Mouse (Mus musculus): ENCODE results near the gene Unc5cl. TPM values are rescaled to one million over a fixed set of nuclear protein-coding genes. Genes with fewer than 3 reads are reported as not detected.

Unc5cl gene
- polyA plus RNA-seq, 1 experiment from 2014 or later = 0.69 TPM

DNA sequence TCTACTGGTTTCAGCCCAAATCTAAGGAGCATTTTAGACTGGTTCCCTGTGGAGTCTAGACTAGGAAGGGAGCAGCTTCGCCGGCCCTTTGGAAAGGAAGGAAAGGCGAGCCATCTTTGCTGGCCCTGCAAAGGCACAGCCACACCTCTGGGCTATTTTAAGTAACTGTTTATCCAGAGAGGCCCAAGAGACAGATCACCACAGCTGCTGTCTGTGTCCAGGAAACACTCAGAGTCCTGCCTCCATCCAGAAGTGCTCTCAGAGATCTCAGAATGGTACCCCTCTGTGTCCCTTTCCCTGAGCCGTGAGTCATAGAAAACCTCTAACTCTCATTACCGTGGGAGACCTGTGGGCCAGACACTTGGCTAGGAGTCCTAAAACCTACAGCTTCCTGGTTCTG, 24.3 kb upstream of the Unc5cl start:
- peak; percentile 56 for ATAC-seq
- Histone ChIP-seq H3K36me3 (ENCODE audit: insufficient read depth, low read length) (no peaks in the 10 kb centered on the region), H3K9ac (replicated peaks; ENCODE audit: low read depth) (no peak overlapping the region), H3K9me3 (ENCODE audit: low read length) (no peaks in the 10 kb centered on the region), H3K4me1 (ENCODE audit: insufficient read depth, low read depth, low read length) (peaks cover 3% of the 10 kb centered on the region; the same call in 1 of the 2 replicates), H3K4me2 (replicated peaks; ENCODE audit: low read depth, low read length) (no peak overlapping the region), H3K4me3 (ENCODE audit: low read depth, low read length) (no peak overlapping the region), H3K27ac (ENCODE audit: low read length) (no peak overlapping the region; the same call in 1 of the 2 replicates), H3K27me3 (replicated peaks; ENCODE audit: insufficient read depth, low read length) (no peaks in the 10 kb centered on the region)
- peak; percentile 58 for DNase-seq (ENCODE audit: low spot score)
- WGBS = 26% methylated on average over 5 of the region's 5 CpGs
- TF ChIP-seq EP300 (IDR thresholded peaks at IDR 0.05) (peak; percentile 43; the same call in 1 of the 2 replicates), CTCF (IDR thresholded peaks at IDR 0.05) (no peak)

DNA sequence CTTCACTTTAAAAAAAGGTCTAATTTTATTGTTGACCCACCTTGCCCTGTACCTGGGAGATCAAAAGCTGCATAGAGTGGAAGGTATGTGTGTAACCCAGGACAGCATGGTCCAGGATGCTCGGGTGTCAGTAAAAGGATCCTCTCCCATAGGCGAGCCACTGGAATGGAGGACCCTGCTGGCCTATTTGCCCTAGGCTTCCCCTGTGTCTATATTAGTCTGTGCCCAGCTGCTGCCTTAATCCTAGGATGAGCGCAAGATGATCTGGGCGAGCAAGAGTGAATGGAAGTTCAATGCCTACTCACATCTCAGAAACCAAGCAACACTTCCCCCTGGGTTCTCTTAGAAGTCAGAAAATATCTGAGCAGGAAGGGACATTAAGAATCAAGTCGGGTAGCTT, 23.6 kb upstream of the Unc5cl start:
- Histone ChIP-seq H3K4me3 (ENCODE audit: low read depth, low read length) (no peak overlapping the region), H3K27me3 (replicated peaks; ENCODE audit: insufficient read depth, low read length) (no peaks in the 10 kb centered on the region), H3K4me2 (replicated peaks; ENCODE audit: low read depth, low read length) (no peak overlapping the region), H3K4me1 (ENCODE audit: insufficient read depth, low read depth, low read length) (peaks cover 3% of the 10 kb centered on the region; the same call in 1 of the 2 replicates), H3K9me3 (ENCODE audit: low read length) (no peaks in the 10 kb centered on the region), H3K27ac (ENCODE audit: low read length) (peak overlapping the region; percentile 26; the same call in 1 of the 2 replicates), H3K9ac (replicated peaks; ENCODE audit: low read depth) (no peak overlapping the region), H3K36me3 (ENCODE audit: insufficient read depth, low read length) (no peaks in the 10 kb centered on the region)
- DNase-seq (ENCODE audit: low spot score) (no peak), ATAC-seq (no peak)
- TF ChIP-seq CTCF (IDR thresholded peaks at IDR 0.05) (no peak), EP300 (IDR thresholded peaks at IDR 0.05) (no peak)
- WGBS = 59% methylated on average over 5 of the region's 5 CpGs

DNA sequence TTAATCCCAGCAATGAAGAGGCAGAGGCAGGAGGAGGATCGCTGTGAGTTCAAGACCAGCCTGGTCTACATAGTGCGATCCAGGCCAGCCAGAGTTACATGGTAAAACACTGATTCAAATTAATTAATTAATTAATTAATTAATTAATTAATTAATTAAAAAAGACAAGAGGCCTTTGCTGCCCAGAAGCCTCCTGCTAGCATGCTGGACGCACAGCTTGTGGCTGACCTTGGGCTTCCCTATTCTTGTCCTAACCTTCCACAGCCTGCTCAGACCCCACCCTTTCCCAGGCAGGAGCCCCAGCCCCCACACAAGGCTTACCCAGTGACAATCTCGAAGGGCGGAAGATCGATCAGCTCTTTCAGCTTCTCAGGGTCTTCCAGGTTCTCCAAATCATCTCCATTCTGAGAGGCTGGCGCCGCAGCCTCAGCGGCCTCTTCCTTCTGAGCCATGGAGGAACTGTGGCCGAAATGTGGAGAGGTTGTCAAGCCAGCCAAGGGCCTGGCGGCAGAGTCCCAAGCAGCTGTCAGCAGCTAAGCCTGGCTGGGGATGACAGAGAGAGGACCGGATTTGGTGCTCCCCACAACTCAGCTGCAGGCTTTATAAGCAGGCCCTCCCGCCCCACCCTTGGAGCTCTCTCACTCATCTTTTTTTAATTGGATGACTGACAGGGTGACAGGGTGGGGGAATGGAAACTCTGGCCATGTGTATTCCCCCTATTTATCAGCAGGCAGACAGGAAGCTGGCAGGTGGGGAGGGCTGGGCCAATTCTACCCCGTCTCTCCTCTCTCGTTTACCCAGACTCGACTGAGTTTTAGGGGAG, 22.3 kb upstream of the Unc5cl start, which contains the start of gene Apobec2:
Gene Apobec2 (minus strand): TSS at position 773 of the 823 bp plus-strand sequence.
- Histone ChIP-seq H3K27me3 (replicated peaks; ENCODE audit: insufficient read depth, low read length) (no peaks in the 10 kb centered on the region), H3K4me3 (ENCODE audit: low read depth, low read length) (no peak within 1 kb of the TSS), H3K4me1 (ENCODE audit: insufficient read depth, low read depth, low read length) (peaks cover 3% of the 10 kb centered on the region; the same call in 1 of the 2 replicates), H3K27ac (ENCODE audit: low read length) (no peak within 1 kb of the TSS), H3K9me3 (ENCODE audit: low read length) (no peaks in the 10 kb centered on the region), H3K36me3 (ENCODE audit: insufficient read depth, low read length) (no peaks in the 10 kb centered on the region), H3K4me2 (replicated peaks; ENCODE audit: low read depth, low read length) (no peak within 1 kb of the TSS), H3K9ac (replicated peaks; ENCODE audit: low read depth) (no peak within 1 kb of the TSS)
- TF ChIP-seq EP300 (IDR thresholded peaks at IDR 0.05) = no peak
- no peak for TF ChIP-seq CTCF (IDR thresholded peaks at IDR 0.05)
- DNase-seq (ENCODE audit: low spot score) = no peak
- no peak for ATAC-seq
- 49% methylated on average over 16 of the region's 16 CpGs for WGBS

DNA sequence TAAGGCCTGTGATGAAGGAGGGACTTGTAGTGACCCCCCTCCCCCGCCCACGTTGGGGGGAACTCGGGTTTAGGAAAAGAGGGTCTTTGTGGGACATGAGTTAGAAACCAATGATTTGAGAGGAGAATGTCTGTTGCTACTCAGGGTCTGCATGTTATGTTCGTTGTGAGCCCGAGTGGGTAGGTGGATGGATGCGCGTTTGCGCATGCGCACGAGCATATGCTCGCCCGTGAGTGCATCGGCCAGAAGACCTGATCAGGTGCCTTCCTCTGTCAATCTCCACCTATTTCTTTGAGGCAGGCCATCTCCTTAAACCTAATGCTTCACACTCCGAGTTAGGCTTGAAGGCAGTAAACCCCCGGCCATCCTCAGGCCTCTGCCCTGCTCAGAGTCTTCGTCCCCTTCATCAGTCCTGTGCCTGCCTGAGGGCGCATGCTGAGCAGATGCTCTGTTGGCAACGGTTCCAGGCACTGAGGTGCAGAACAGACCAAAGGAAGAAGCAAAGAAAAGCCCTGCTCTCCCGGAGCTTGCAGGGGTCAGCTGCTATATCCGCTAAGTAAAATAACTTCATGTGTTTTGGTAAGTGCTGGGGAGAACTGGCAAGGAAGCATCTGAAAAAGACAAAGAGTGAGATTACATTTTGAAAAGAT, 21.6 kb upstream of the Unc5cl start:
- Histone ChIP-seq H3K27ac (ENCODE audit: low read length) (no peak overlapping the region), H3K4me1 (ENCODE audit: insufficient read depth, low read depth, low read length) (peaks cover 3% of the 10 kb centered on the region; the same call in 1 of the 2 replicates), H3K36me3 (ENCODE audit: insufficient read depth, low read length) (no peaks in the 10 kb centered on the region), H3K4me3 (ENCODE audit: low read depth, low read length) (no peak overlapping the region), H3K9me3 (ENCODE audit: low read length) (no peaks in the 10 kb centered on the region), H3K9ac (replicated peaks; ENCODE audit: low read depth) (no peak overlapping the region), H3K27me3 (replicated peaks; ENCODE audit: insufficient read depth, low read length) (no peaks in the 10 kb centered on the region), H3K4me2 (replicated peaks; ENCODE audit: low read depth, low read length) (no peak overlapping the region)
- DNase-seq (ENCODE audit: low spot score) (no peak), ATAC-seq (no peak)
- WGBS = 73% methylated on average over 20 of the region's 20 CpGs
- TF ChIP-seq EP300 (IDR thresholded peaks at IDR 0.05) = no peak
- TF ChIP-seq CTCF (IDR thresholded peaks at IDR 0.05) = no peak

DNA sequence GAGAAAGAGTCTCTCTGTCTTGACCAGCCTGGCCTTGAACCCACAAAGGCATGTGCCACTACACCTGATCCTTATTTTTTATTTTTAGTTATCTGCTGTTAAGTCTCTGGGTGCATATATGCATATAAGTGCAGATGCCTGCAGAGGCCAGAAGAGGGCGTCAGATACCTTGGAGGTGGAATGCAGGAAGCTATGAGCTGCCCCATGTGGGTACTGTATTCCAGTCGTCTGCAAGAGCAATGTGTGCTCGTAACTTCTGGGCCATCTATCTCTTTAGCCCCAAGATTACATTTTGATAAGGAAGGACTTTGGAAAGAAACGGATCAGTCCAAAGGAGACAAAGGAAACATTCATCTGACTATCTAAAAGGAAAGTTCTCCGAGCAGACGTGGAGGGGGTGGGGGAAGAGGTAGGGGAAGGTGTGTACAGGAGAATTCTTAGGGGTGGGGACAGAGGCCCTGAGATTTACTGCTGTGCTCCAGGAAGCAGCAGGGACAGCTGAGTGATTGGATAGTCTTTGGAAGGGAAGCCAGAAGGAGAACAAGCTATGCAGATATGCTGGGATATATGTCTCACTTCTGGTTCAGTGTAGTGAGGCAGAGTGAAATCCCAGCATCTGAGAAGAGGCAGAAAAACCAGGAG, 20.9 kb upstream of the Unc5cl start:
- Histone ChIP-seq H3K4me3 (ENCODE audit: low read depth, low read length) (no peak overlapping the region), H3K9me3 (ENCODE audit: low read length) (no peaks in the 10 kb centered on the region), H3K27ac (ENCODE audit: low read length) (no peak overlapping the region), H3K4me2 (replicated peaks; ENCODE audit: low read depth, low read length) (no peak overlapping the region), H3K36me3 (ENCODE audit: insufficient read depth, low read length) (no peaks in the 10 kb centered on the region), H3K9ac (replicated peaks; ENCODE audit: low read depth) (no peak overlapping the region), H3K4me1 (ENCODE audit: insufficient read depth, low read depth, low read length) (peaks cover 3% of the 10 kb centered on the region; the same call in 1 of the 2 replicates), H3K27me3 (replicated peaks; ENCODE audit: insufficient read depth, low read length) (no peaks in the 10 kb centered on the region)
- 42% methylated on average over 6 of the region's 6 CpGs for WGBS
- DNase-seq (ENCODE audit: low spot score) (no peak), ATAC-seq (no peak)
- TF ChIP-seq EP300 (IDR thresholded peaks at IDR 0.05) (no peak), CTCF (IDR thresholded peaks at IDR 0.05) (peak; percentile 44)

DNA sequence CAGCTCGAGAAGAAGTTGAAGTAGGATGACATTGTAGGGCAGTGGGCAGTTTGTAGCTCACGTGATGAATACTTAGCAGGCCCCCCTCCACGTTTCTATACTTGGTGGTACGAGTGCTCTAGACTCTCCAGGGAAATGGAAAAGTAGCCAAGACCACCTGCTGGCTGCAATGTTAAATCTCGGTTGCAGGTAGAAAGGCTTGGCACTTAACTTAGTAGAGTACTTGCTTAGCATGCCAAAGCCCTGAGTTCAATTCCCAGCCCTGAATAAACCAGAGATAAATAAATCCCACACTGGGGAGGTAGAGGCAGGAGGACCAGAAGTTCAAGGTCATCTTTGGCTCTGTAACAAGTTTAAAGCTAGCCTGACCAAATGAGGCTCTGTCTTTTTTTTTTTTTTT, 20.2 kb upstream of the Unc5cl start:
- Histone ChIP-seq H3K9ac (replicated peaks; ENCODE audit: low read depth) (no peak overlapping the region), H3K36me3 (ENCODE audit: insufficient read depth, low read length) (no peaks in the 10 kb centered on the region), H3K4me3 (ENCODE audit: low read depth, low read length) (no peak overlapping the region), H3K27me3 (replicated peaks; ENCODE audit: insufficient read depth, low read length) (no peaks in the 10 kb centered on the region), H3K4me2 (replicated peaks; ENCODE audit: low read depth, low read length) (no peak overlapping the region), H3K9me3 (ENCODE audit: low read length) (no peaks in the 10 kb centered on the region), H3K4me1 (ENCODE audit: insufficient read depth, low read depth, low read length) (peaks cover 3% of the 10 kb centered on the region; the same call in 1 of the 2 replicates), H3K27ac (ENCODE audit: low read length) (no peak overlapping the region)
- ATAC-seq (no peak), DNase-seq (ENCODE audit: low spot score) (no peak)
- TF ChIP-seq EP300 (IDR thresholded peaks at IDR 0.05) (no peak), CTCF (IDR thresholded peaks at IDR 0.05) (no peak)
- 71% methylated on average over 5 of the region's 5 CpGs for WGBS

Data from lung, postnatal 0 days (tissue).